Mouse (Mus musculus): Measurements from ENCODE around the gene Vmn1r41. TPM values are rescaled to one million over a fixed set of nuclear protein-coding genes. Genes with fewer than 3 reads are reported as not detected.

Gene Vmn1r41
- not detected in 2 replicates for polyA plus RNA-seq (2015; fragmentation: Nextera tagmentation; extraction: Ambion mirVana)

DNA sequence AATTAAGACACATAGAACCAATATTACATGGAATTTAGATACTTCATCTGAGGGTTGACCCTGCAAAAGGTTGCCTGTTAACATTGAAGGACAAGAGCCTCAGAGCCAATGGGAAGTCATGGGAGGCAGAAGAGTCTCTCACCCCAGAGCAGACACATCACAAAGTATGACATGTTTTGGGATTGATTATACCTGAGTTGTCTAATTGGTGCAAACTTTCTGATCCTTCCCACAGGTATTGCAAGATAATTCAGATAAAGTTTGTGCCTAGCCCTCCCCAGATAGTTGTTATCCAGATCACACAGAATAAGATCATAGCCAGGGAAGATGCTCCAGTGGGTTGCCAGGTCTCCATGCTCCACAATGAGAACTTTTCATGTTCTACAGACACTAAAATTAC is at the start of gene Vmn1r41:
Vmn1r41 (plus strand) TSS at position 301 of the 400 bp plus-strand sequence.
- H3K36me3 ChIP-seq, result no peaks in the 10 kb centered on the region
- no peak for DNase-seq
- H3K27ac ChIP-seq, result no peak within 1 kb of the TSS
- no peak for ATAC-seq (ENCODE audit: low read depth)
- no peaks in the 10 kb centered on the region for H3K4me1 ChIP-seq (replicated peaks)
- H3K9ac ChIP-seq, result no peak within 1 kb of the TSS
- no peak within 1 kb of the TSS for H3K4me3 ChIP-seq (replicated peaks)
- H3K9me3 ChIP-seq (replicated peaks), result 0 out of 2 replicates have a peak, but pooled peaks cover 10% of the 10 kb centered on the region
- no peak within 1 kb of the TSS for H3K4me2 ChIP-seq
- no peaks in the 10 kb centered on the region for H3K27me3 ChIP-seq

DNA sequence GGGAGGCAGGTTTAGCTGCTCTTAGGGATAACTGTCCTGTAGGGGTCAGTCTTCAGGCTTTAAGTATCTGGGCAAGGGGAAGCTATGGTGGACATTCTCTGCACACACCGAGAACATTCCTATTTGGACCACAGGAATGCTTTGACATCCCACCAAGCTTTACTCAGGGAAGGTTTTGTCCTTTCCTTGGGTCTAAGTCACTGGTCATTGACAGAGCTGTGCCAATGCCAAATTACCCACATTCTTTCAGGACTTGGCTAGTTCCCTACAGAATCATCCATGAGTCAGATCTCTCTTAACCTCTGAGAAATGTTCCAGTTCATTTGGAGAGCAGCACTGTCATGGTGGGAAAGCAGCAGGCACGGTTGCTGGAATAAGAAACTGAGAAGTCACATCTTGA is 33.9 kb upstream of the Vmn1r41 start:
- Histone ChIP-seq H3K9me3 (replicated peaks) (no peaks in the 10 kb centered on the region), H3K9ac (no peak overlapping the region), H3K27me3 (no peaks in the 10 kb centered on the region), H3K4me3 (replicated peaks) (no peak overlapping the region), H3K27ac (no peak overlapping the region), H3K4me1 (replicated peaks) (no peaks in the 10 kb centered on the region), H3K36me3 (no peaks in the 10 kb centered on the region), H3K4me2 (no peak overlapping the region)
- 59% methylated on average over 2 of the region's 2 CpGs for WGBS (ENCODE audit: insufficient replicate concordance)
- DNase-seq, result no peak
- no peak for ATAC-seq (ENCODE audit: low read depth)

DNA sequence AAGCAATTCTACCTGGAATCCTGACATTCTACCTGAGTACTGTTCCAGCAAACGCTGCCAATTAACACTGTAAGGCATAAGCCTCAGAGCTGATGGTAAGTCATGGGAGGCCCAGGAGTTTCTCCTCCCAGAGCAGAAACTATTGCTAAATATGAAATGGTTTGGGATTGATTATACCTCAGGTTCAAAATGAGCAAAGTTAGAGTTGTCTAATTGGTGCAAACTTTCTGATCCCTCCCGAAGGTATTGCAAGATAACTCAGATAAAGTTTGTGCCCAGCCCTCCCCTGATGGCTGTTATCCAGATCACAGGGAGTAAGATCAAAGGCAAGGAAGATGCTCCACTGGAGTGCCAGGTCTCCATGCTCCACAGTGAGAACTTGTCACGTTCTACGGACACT is 33.3 kb upstream of the Vmn1r41 start, which contains the start of gene Vmn1r40:
Vmn1r40 (plus strand) TSS at position 301 of the 400 bp plus-strand sequence.
- Histone ChIP-seq H3K4me1 (replicated peaks) (no peaks in the 10 kb centered on the region), H3K27me3 (no peaks in the 10 kb centered on the region), H3K36me3 (no peaks in the 10 kb centered on the region), H3K9ac (no peak within 1 kb of the TSS), H3K9me3 (replicated peaks) (no peaks in the 10 kb centered on the region), H3K4me2 (no peak within 1 kb of the TSS), H3K4me3 (replicated peaks) (no peak within 1 kb of the TSS), H3K27ac (no peak within 1 kb of the TSS)
- ATAC-seq (ENCODE audit: low read depth) (no peak), DNase-seq (no peak)
- WGBS (ENCODE audit: insufficient replicate concordance), result 57% methylated on average over 4 of the region's 4 CpGs

DNA sequence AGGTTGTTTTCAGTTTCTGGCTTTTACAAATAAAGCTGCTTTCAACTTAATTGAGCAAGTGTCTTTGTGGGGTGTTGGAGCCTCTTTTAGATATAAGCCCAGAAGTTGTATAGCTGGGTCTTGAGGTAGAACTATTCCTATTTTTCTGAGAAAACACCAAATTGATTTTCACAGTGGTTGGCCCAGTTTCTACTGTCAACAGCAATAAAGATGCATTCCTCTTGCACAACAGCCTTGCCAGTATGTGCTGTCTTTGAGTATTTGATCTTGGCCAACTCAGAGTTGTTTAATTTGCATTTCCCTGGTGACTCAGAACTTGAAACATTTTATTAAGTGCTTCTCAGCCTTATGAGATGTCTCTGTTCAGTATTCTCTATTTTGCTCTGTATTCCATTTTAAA is 22.5 kb upstream of the Vmn1r41 start:
- Histone ChIP-seq H3K9me3 (replicated peaks) (no peaks in the 10 kb centered on the region), H3K36me3 (no peaks in the 10 kb centered on the region), H3K27ac (no peak overlapping the region), H3K4me3 (replicated peaks) (no peak overlapping the region), H3K9ac (no peak overlapping the region), H3K4me1 (replicated peaks) (no peaks in the 10 kb centered on the region), H3K4me2 (no peak overlapping the region), H3K27me3 (no peaks in the 10 kb centered on the region)
- DNase-seq (no peak), ATAC-seq (ENCODE audit: low read depth) (no peak)

DNA sequence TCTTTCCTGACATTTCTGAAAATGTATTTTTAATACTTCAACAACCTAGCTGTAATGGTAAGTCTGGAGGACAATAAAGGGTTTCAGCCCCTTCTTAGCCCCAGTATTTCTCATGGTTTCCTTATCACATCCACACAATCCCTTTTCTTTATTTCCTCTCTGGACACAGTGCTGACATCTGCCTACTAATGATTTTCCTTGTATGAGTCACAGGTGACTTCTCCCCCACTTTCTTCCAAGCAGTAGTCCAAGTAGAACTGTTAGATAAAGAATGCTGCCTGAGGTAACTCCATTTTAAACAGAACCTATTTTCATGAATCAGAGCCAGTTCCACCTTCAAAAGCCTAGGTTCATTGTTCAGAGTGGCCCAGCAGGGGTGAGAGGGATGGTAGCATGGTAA is 2.2 kb downstream of the Vmn1r41 start:
- no peak overlapping the region for H3K4me3 ChIP-seq (replicated peaks)
- no peak overlapping the region for H3K9ac ChIP-seq
- no peak for DNase-seq
- no peaks in the 10 kb centered on the region for H3K4me1 ChIP-seq (replicated peaks)
- H3K9me3 ChIP-seq (replicated peaks), result 0 out of 2 replicates have a peak, but pooled peaks cover 10% of the 10 kb centered on the region
- H3K27ac ChIP-seq, result no peak overlapping the region
- H3K4me2 ChIP-seq, result no peak overlapping the region
- no peak for ATAC-seq (ENCODE audit: low read depth)
- no peaks in the 10 kb centered on the region for H3K27me3 ChIP-seq
- no peaks in the 10 kb centered on the region for H3K36me3 ChIP-seq

DNA sequence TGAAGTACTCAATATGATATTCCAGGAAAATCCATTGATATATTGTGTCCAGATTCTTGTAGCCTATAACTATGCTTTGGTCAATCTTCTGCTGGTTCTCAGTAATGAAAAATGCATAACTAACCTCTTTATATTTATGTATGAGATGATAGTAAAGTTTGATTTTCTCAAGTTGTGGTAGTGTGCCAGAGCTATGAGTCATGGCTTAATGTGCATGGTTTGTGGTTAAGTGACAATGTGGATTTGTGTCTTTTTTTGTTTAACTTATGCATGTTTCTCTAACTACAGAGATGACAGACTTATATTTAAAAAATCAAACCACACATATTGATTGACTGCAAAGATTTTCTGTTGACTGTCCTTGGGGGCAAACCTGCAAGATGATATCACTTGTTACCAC is 49.7 kb downstream of the Vmn1r41 start:
- no peaks in the 10 kb centered on the region for H3K27me3 ChIP-seq
- no peak overlapping the region for H3K27ac ChIP-seq
- H3K9ac ChIP-seq, result no peak overlapping the region
- ATAC-seq (ENCODE audit: low read depth) (no peak), DNase-seq (no peak)
- H3K9me3 ChIP-seq (replicated peaks), result no peaks in the 10 kb centered on the region
- no peak overlapping the region for H3K4me2 ChIP-seq
- H3K36me3 ChIP-seq, result no peaks in the 10 kb centered on the region
- H3K4me3 ChIP-seq (replicated peaks), result no peak overlapping the region
- H3K4me1 ChIP-seq (replicated peaks), result no peaks in the 10 kb centered on the region

Other genes with a start within 250 kb of the Vmn1r41 start
- 19.6 and 20.1 TPM in 2 replicates for gene Chchd6, start 145.1 kb upstream of the Vmn1r41 start, polyA plus RNA-seq (2015; fragmentation: Nextera tagmentation; extraction: Ambion mirVana)
- gene Txnrd3, start 96.8 kb upstream of the Vmn1r41 start, polyA plus RNA-seq (2015; fragmentation: Nextera tagmentation; extraction: Ambion mirVana), result 4.0 and 4.2 TPM in 2 replicates
- not detected in 2 replicates for gene Vmn1r40, start 33.2 kb upstream of the Vmn1r41 start, polyA plus RNA-seq (2015; fragmentation: Nextera tagmentation; extraction: Ambion mirVana)
- not detected in 2 replicates for gene Vmn1r42, start 135.6 kb downstream of the Vmn1r41 start, polyA plus RNA-seq (2015; fragmentation: Nextera tagmentation; extraction: Ambion mirVana)
- not detected in 2 replicates for gene Vmn1r43, start 135.6 kb downstream of the Vmn1r41 start, polyA plus RNA-seq (2015; fragmentation: Nextera tagmentation; extraction: Ambion mirVana)
- not detected in 2 replicates for gene Vmn1r44, start 142.9 kb downstream of the Vmn1r41 start, polyA plus RNA-seq (2015; fragmentation: Nextera tagmentation; extraction: Ambion mirVana)
- not detected in 2 replicates for gene Vmn1r45, start 199.8 kb downstream of the Vmn1r41 start, polyA plus RNA-seq (2015; fragmentation: Nextera tagmentation; extraction: Ambion mirVana)
- gene Vmn1r46, start 228.5 kb downstream of the Vmn1r41 start, polyA plus RNA-seq (2015; fragmentation: Nextera tagmentation; extraction: Ambion mirVana), result not detected in 2 replicates